9 mouse cellular contexts compared by ENCODE assay signal in the genomic region with DNA sequence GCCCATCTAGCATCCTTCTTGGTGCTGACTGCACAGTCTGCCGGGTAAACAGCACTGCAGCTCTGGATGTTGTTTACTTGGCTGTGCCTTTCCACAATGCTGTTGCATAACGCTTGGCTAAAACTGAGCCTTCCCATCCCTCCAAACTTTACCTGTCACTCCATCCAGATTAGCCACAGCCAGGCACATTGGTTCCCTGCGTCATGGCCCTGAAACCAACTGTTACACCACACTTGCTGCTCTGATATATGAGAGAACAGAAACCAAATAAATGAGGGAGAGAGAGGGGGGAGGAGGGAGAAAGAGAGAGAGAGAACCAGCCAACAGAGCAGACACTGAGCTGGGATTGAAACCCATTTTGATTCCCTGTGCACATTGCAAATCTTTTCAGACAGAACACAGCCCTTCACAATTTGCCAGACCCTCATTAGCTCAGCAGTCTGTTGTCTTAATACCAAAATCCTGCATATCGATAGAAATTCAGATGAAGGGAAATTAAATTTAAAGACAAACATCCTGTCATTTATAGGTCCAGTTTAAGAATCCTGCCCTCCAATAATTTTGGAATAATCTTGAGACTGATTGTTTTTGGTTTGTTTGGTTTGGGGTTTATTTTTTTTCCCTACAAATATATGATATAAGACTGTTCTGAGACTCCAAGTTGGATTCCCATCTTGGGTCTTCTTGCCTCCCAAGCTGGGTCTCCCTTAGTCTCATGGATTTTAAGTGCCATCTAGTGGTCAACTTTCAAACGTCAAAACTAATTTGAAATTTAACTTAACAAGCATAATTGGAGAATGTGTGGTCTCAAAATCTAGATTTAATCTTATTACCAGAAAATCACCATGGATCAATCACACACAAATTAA.
DNase-seq lines count a peak whose midpoint lies in the region; ATAC-seq and TF ChIP-seq lines count a peak whose summit lies in the region.
"Had no signal": no experiment of that assay in that cellular context is flagged by ENCODE, and none has a peak within 500 bp of the region (broad histone marks: within the 10 kb centered on the region; RNA-seq: fewer than 3 reads in every experiment).

No protein-coding gene starts in this region.

- H3K4me1 ChIP-seq in kidney, postnatal 0 days (replicated peaks; ENCODE audit: insufficient read depth, low read length): no peaks in the 10 kb centered on the region
- H3K4me1 ChIP-seq in thymus, adult 2 months (replicated peaks; ENCODE audit: control insufficient read depth, insufficient read depth, low read length): no peaks in the 10 kb centered on the region
- H3K4me1 ChIP-seq: limb, embryonic 12.5 days had no signal

- H3K27ac ChIP-seq in kidney, postnatal 0 days: no peak overlapping the region
- H3K27ac ChIP-seq in thymus, adult 2 months (ENCODE audit: control insufficient read depth, insufficient read depth, low read length): no peak overlapping the region
- H3K27ac ChIP-seq: limb, embryonic 12.5 days had no signal

- H3K4me2 ChIP-seq in kidney, postnatal 0 days (ENCODE audit: low read length): no peak overlapping the region
- H3K4me2 ChIP-seq: limb, embryonic 12.5 days had no signal

- 55% methylated on average over 5 of the region's 5 CpGs for WGBS in kidney, postnatal 0 days
- WGBS in thymus, adult 2 months: 67% methylated on average over 5 of the region's 5 CpGs

- H3K9me3 ChIP-seq in kidney, postnatal 0 days (replicated peaks; ENCODE audit: low read length): no peaks in the 10 kb centered on the region
- H3K9me3 ChIP-seq: limb, embryonic 12.5 days had no signal

- H3K4me3 ChIP-seq in kidney, postnatal 0 days (replicated peaks; ENCODE audit: low read depth, low read length): no peak overlapping the region
- H3K4me3 ChIP-seq in thymus, adult 2 months (ENCODE audit: control insufficient read depth, insufficient read depth, low read length): no peak overlapping the region
- H3K4me3 ChIP-seq: limb, embryonic 12.5 days had no signal

- no peaks in the 10 kb centered on the region for H3K27me3 ChIP-seq in kidney, postnatal 0 days (ENCODE audit: insufficient read depth, low read length)
- H3K27me3 ChIP-seq in thymus, adult 2 months (ENCODE audit: control insufficient read depth, insufficient read depth, low read length): no peaks in the 10 kb centered on the region
- H3K27me3 ChIP-seq: limb, embryonic 12.5 days had no signal

- TF ChIP-seq POLR2A in thymus, adult 2 months (IDR thresholded peaks at IDR 0.05; ENCODE audit: control insufficient read depth, extremely low read depth, insufficient read depth, low read length, poor library complexity): no peak

- 0 out of 2 replicates have a peak, but pooled peaks have one; percentile 40 for ATAC-seq in kidney, postnatal 0 days (replicated peaks; ENCODE audit: low FRiP score, low read depth)

- peak; percentile 82 for DNase-seq in kidney, postnatal 0 days (ENCODE audit: low spot score)
- DNase-seq in kidney, adult 11 months: no peak
- peak; percentile 45 for DNase-seq in R1 (ENCODE audit: low read depth, low spot score)
- peak; percentile 34 for DNase-seq in embryo, embryonic 9.5 days (ENCODE audit: extremely low spot score)
- peak; percentile 27 for DNase-seq in lung, postnatal 36 days
- DNase-seq in spleen, postnatal 14 days (ENCODE audit: low spot score in 2 of 2): no peak
- no peak for DNase-seq in spleen, adult 12 weeks (ENCODE audit: low spot score)
- no peak for DNase-seq in thymus, adult 2 months

- no peaks in the 10 kb centered on the region for H3K36me3 ChIP-seq in kidney, postnatal 0 days (ENCODE audit: insufficient read depth, low read length)
- no peaks in the 10 kb centered on the region for H3K36me3 ChIP-seq in thymus, adult 2 months (ENCODE audit: control insufficient read depth, insufficient read depth, low read length)
- H3K36me3 ChIP-seq: limb, embryonic 12.5 days had no signal

- H3K9ac ChIP-seq in kidney, postnatal 0 days (ENCODE audit: low read depth, low read length): no peak overlapping the region
- H3K9ac ChIP-seq: limb, embryonic 12.5 days had no signal

- peak; percentile 74 for TF ChIP-seq CTCF in kidney, postnatal 0 days (IDR thresholded peaks at IDR 0.05; ENCODE audit: low read depth)
- TF ChIP-seq CTCF in thymus, adult 2 months (IDR thresholded peaks at IDR 0.05; ENCODE audit: borderline replicate concordance, control insufficient read depth, extremely low read depth, insufficient read depth, low read length, poor library complexity): no peak

Comparison
In these comparisons a context has a peak if more than half of its experiments do, and no peak if none do; other contexts are left out.
1. DNase-seq: peak in kidney, postnatal 0 days (single experiment), R1 (single experiment), embryo, embryonic 9.5 days (single experiment) and lung, postnatal 36 days (single experiment); none in kidney, adult 11 months (single experiment), spleen, postnatal 14 days (0 of 2), spleen, adult 12 weeks (single experiment) and thymus, adult 2 months (single experiment).